Mouse (Mus musculus) myocyte (in vitro differentiated cells): Measurements from ENCODE around the gene Lrrc4.

ENCODE experiments used
- MYOG ChIP-seq, 3 experiments: IDR thresholded peaks; one replicate each; pipeline ENCODE4 v1.6.1; 2011; ENCODE audit warnings: control low read depth in 2 of 3, low read depth in 2 of 3, mild to moderate bottlenecking in 2 of 3; ENCODE audit not compliant: insufficient read length in 2 of 3, control insufficient read depth in 1 of 3, insufficient read depth in 1 of 3
- POLR2A ChIP-seq: IDR thresholded peaks from one replicate; pipeline ENCODE4 v1.6.1; 2011; ENCODE audit warnings: low read depth, mild to moderate bottlenecking, control low read depth, moderate library complexity; ENCODE audit not compliant: insufficient read length
- POLR2AphosphoS2 ChIP-seq: IDR thresholded peaks from one replicate; pipeline ENCODE4 v1.6.1; 2011; ENCODE audit warnings: low read depth, control low read depth; ENCODE audit not compliant: insufficient read length
- TCF12 ChIP-seq: IDR thresholded peaks from one replicate; pipeline ENCODE4 v1.6.1; 2011; ENCODE audit warnings: mild to moderate bottlenecking, control low read depth; ENCODE audit not compliant: poor library complexity, insufficient read depth, severe bottlenecking
- USF1 ChIP-seq: IDR thresholded peaks from one replicate; pipeline ENCODE4 v1.6.1; 2011; ENCODE audit warnings: low read depth, mild to moderate bottlenecking, control low read depth, moderate library complexity

- TF ChIP-seq MYOG (IDR thresholded peaks at IDR 0.05; ENCODE audit: control insufficient read depth in 1 of 3, insufficient read depth in 1 of 3, insufficient read length in 2 of 3, low read depth in 2 of 3), result no peak
- no peak for TF ChIP-seq POLR2A
- no peak for TF ChIP-seq TCF12
- TF ChIP-seq POLR2AphosphoS2, result no peak
- no peak for TF ChIP-seq USF1
Measured at GRCm38 (mm10) chr6:28860450-28860849, 28.9 kb upstream of the Lrrc4 start.
